Mouse (Mus musculus): ENCODE measurements around the gene Tmem242. TPM values are rescaled to one million over a fixed set of nuclear protein-coding genes. Genes with fewer than 3 reads are reported as not detected.
A peak's percentile ranks its signal among the peaks of the same experiment; 100 is the strongest.

Gene Tmem242
- total and polyA plus RNA-seq, 3 experiments = 68.9 to 83.1 (median 80.4) TPM

- TF ChIP-seq SMC3 (IDR thresholded peaks at IDR 0.05; ENCODE audit: low read depth, low read length) (peak; percentile 94), USF1 (IDR thresholded peaks at IDR 0.05; ENCODE audit: low read depth, low read length) (no peak), MAZ (IDR thresholded peaks at IDR 0.05; ENCODE audit: low read depth, low read length) (no peak), JUN (IDR thresholded peaks at IDR 0.05; ENCODE audit: insufficient read depth, low read depth, low read length) (no peak), KAT2A (IDR thresholded peaks at IDR 0.05; ENCODE audit: insufficient replicate concordance, low read length) (no peak), E2F4 (IDR thresholded peaks at IDR 0.05; ENCODE audit: insufficient replicate concordance, low read depth, low read length) (no peak)
Measured at GRCm38 (mm10) chr17:5429090-5429771, 10.8 kb downstream of the Tmem242 start (continued).

DNA sequence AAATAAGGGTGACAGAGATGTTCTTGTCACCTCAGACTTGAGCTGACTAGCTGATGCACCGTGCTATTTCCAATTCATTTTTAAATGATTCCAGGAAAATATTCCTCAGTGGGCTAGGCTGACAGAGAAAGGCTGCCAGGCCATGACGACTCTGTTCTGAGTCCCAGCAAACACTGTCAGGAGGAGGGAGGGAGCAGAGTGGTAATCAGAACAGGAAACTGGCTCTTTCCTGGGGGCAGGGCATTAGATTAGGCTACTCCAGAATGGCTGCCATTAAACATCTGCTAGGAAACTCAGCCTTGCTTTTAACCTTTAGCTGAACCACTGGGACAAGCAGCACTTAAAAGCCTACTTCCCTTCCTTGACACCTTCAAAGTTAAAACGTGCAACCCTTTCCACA is 14.9 kb downstream of the Tmem242 start:
- Histone ChIP-seq H3K36me3 (replicated peaks in 1 of 2; ENCODE audit: control insufficient read depth in 1 of 2, insufficient read depth in 1 of 2, low read length in 1 of 2) (peaks cover 29 to 75% of the 10 kb centered on the region in 2 experiments), H3K4me1 (ENCODE audit: control insufficient read depth in 1 of 2, insufficient read depth in 2 of 2) (no peaks in the 10 kb centered on the region), H3K27me3 (replicated peaks) (no peaks in the 10 kb centered on the region), H3K4me3 (replicated peaks in 1 of 3; ENCODE audit: low read depth in 2 of 3, low read length in 2 of 3, poor library complexity in 1 of 3) (no peak overlapping the region), H3K9me3 (replicated peaks; ENCODE audit: low read length) (no peaks in the 10 kb centered on the region), H3K4me2 (ENCODE audit: insufficient read depth, low read depth, poor library complexity, severe bottlenecking) (no peak overlapping the region), H3K79me2 (replicated peaks; ENCODE audit: control insufficient read depth, extremely low read depth, insufficient read depth, poor library complexity, severe bottlenecking) (no peaks in the 10 kb centered on the region), H3K9ac (ENCODE audit: insufficient read depth, low read depth) (no peak overlapping the region), H3K27ac (ENCODE audit: insufficient read depth, low read depth) (no peak overlapping the region)
- TF ChIP-seq TBP (conservative IDR thresholded peaks at IDR 0.05; ENCODE audit: low read depth, low read length) (no peak), ETS1 (conservative IDR thresholded peaks at IDR 0.05; ENCODE audit: low read depth, low read length) (no peak), POLR2A (IDR thresholded peaks at IDR 0.05; ENCODE audit: low read depth, low read length) (no peak), UBTF (IDR thresholded peaks at IDR 0.05; ENCODE audit: low read depth, low read length) (no peak), SIN3A (IDR thresholded peaks at IDR 0.05; ENCODE audit: low read length) (no peak), ZC3H11A (IDR thresholded peaks at IDR 0.05; ENCODE audit: low read depth, low read length) (no peak), RAD21 (IDR thresholded peaks at IDR 0.05; ENCODE audit: low read depth, low read length) (no peak), ZNF384 (IDR thresholded peaks at IDR 0.05; ENCODE audit: low read depth, low read length) (no peak), IRF4 (IDR thresholded peaks at IDR 0.05; ENCODE audit: low read depth, low read length) (no peak), JUND (conservative IDR thresholded peaks at IDR 0.05; ENCODE audit: low read depth, low read length) (no peak), RCOR1 (conservative IDR thresholded peaks at IDR 0.05; ENCODE audit: low read depth, low read length) (no peak), MAZ (IDR thresholded peaks at IDR 0.05; ENCODE audit: low read depth, low read length) (no peak), HCFC1 (IDR thresholded peaks at IDR 0.05; ENCODE audit: low read depth, low read length) (no peak), NRF1 (IDR thresholded peaks at IDR 0.05; ENCODE audit: low read depth, low read length) (no peak), ELF1 (IDR thresholded peaks at IDR 0.05; ENCODE audit: low read depth, low read length) (no peak), CHD2 (IDR thresholded peaks at IDR 0.05; ENCODE audit: low read length) (no peak), MEF2A (IDR thresholded peaks at IDR 0.05; ENCODE audit: borderline replicate concordance, low read depth, low read length) (no peak), SMC3 (IDR thresholded peaks at IDR 0.05; ENCODE audit: low read depth, low read length) (no peak), EP300 (IDR thresholded peaks at IDR 0.05; ENCODE audit: low read length) (no peak), JUN (IDR thresholded peaks at IDR 0.05; ENCODE audit: insufficient read depth, low read depth, low read length) (no peak)
- in situ Hi-C loops (cut with MboI; ENCODE audit: low pct_ligation_motif_present, low pct_unique_long_range_greater_than_20kb, low sequenced_read_pairs) (loop anchor here (25.0 kb wide), 2 partner anchors 487 to 587 kb away; no protein-coding TSS in a partner anchor), dilution Hi-C loops (cut with MboI; ENCODE audit: extremely low pct_ligation_motif_present, extremely low pct_unique_long_range_greater_than_20kb, low sequenced_read_pairs) (no loop called here)
- no peak for DNase-seq (ENCODE audit: extremely low read depth)
